Mouse (Mus musculus) megakaryocyte, embryonic 14.5 days (primary cell): ENCODE measurements around the gene Prox2. TPM values are rescaled to one million over a fixed set of nuclear protein-coding genes. Genes with fewer than 3 reads are reported as not detected.

ENCODE experiments used
- H3K27me3 ChIP-seq: replicated peaks from 2 replicates; pipeline ENCODE3; 2012; ENCODE audit warnings: inconsistent platforms
- H3K36me3 ChIP-seq: replicated peaks from 2 replicates; pipeline ENCODE3; 2012; ENCODE audit warnings: low read length, inconsistent platforms, mixed read lengths
- H3K4me1 ChIP-seq: 2 replicates; pipeline ENCODE4 v1.6.1; 2012; ENCODE audit warnings: inconsistent platforms
- H3K4me3 ChIP-seq: replicated peaks from 2 replicates; pipeline ENCODE3; 2012; ENCODE audit warnings: moderate library complexity, mild to moderate bottlenecking, inconsistent platforms
- H3K9me3 ChIP-seq: 2 replicates; pipeline ENCODE4 v1.6.1; 2012; ENCODE audit warnings: inconsistent platforms
- FLI1 ChIP-seq: IDR thresholded peaks from 2 replicates; pipeline ENCODE4 v1.6.1; 2012; ENCODE audit warnings: low read length, inconsistent platforms, mixed read lengths
- GATA1 ChIP-seq: IDR thresholded peaks from 3 replicates; pipeline ENCODE4 v1.6.1; 2012; ENCODE audit warnings: mixed read lengths, low read length, inconsistent platforms, borderline replicate concordance
- polyA plus RNA-seq: library from polyadenylated mRNA; stranded (reverse); fragments of >175 nt; gene quantifications from 2 replicates; pipeline ENCODE4 v1.2.3, GENCODE M21; 2012; ENCODE audit warnings: low replicate concordance; ENCODE audit not compliant: insufficient read depth

Gene Prox2
- polyA plus RNA-seq, 1 experiment: 2.2 TPM

GRCm38 (mm10) chr12:85134043-85134794 is 23.7 kb upstream of the Prox2 start:
- H3K4me3 ChIP-seq: no peak overlapping the region
- no peaks in the 10 kb centered on the region for H3K9me3 ChIP-seq
- H3K36me3 ChIP-seq: peaks cover 71% of the 10 kb centered on the region
- peaks cover 11% of the 10 kb centered on the region for H3K27me3 ChIP-seq
- no peak for TF ChIP-seq FLI1
- TF ChIP-seq GATA1: no peak
- peaks cover 23% of the 10 kb centered on the region for H3K4me1 ChIP-seq

DNA sequence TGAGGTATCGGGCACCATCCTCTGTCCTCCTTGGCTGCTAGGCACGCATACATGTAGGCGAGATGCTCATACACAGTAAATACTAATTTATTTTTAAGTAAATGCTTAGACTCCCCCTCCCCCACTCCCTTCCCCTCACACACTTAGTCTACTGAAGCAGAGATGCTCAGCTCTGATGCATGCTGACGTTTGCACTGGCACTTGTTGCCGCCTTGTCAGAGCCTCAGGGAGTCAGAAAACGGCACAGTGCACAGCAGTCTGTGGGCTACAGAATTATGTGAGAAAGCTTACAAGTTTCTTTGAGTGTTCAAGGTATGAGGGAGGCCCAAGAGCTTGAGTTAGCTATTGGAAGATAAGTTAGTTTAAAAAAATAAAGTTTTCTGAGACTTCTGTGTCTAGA is 20.8 kb upstream of the Prox2 start:
- H3K4me3 ChIP-seq: no peak overlapping the region
- H3K36me3 ChIP-seq: peaks cover 96% of the 10 kb centered on the region
- H3K27me3 ChIP-seq: no peaks in the 10 kb centered on the region
- peaks cover 38% of the 10 kb centered on the region for H3K4me1 ChIP-seq
- no peak for TF ChIP-seq FLI1
- TF ChIP-seq GATA1: no peak
- H3K9me3 ChIP-seq: no peaks in the 10 kb centered on the region

GRCm38 (mm10) chr12:85129426-85129978 is 18.9 kb upstream of the Prox2 start:
- H3K4me3 ChIP-seq: no peak overlapping the region
- H3K27me3 ChIP-seq: no peaks in the 10 kb centered on the region
- peaks cover 39% of the 10 kb centered on the region for H3K4me1 ChIP-seq
- H3K36me3 ChIP-seq: peaks cover 93% of the 10 kb centered on the region
- TF ChIP-seq FLI1 (no peak), GATA1 (no peak)
- H3K9me3 ChIP-seq: no peaks in the 10 kb centered on the region

GRCm38 (mm10) chr12:85126986-85127603 is 16.5 kb upstream of the Prox2 start:
- H3K36me3 ChIP-seq: peaks cover 93% of the 10 kb centered on the region
- TF ChIP-seq FLI1 (no peak), GATA1 (no peak)
- H3K27me3 ChIP-seq: no peaks in the 10 kb centered on the region
- H3K4me3 ChIP-seq: no peak overlapping the region
- peaks cover 32% of the 10 kb centered on the region for H3K4me1 ChIP-seq
- H3K9me3 ChIP-seq: no peaks in the 10 kb centered on the region

GRCm38 (mm10) chr12:85124751-85125150 is 14.2 kb upstream of the Prox2 start:
- peaks cover 94% of the 10 kb centered on the region for H3K36me3 ChIP-seq
- TF ChIP-seq FLI1 (no peak), GATA1 (no peak)
- H3K27me3 ChIP-seq: no peaks in the 10 kb centered on the region

GRCm38 (mm10) chr12:85123645-85124044 is 13.1 kb upstream of the Prox2 start:
- Histone ChIP-seq H3K4me1 (peaks cover 28% of the 10 kb centered on the region), H3K27me3 (no peaks in the 10 kb centered on the region), H3K36me3 (peaks cover 95% of the 10 kb centered on the region), H3K4me3 (no peak overlapping the region), H3K9me3 (no peaks in the 10 kb centered on the region)
- TF ChIP-seq GATA1 (no peak), FLI1 (no peak)

More at GRCm38 (mm10) chr12:85124751-85125150, 14.2 kb upstream of the Prox2 start:
- Histone ChIP-seq H3K9me3 (no peaks in the 10 kb centered on the region), H3K4me1 (peaks cover 28% of the 10 kb centered on the region), H3K4me3 (no peak overlapping the region)

DNA sequence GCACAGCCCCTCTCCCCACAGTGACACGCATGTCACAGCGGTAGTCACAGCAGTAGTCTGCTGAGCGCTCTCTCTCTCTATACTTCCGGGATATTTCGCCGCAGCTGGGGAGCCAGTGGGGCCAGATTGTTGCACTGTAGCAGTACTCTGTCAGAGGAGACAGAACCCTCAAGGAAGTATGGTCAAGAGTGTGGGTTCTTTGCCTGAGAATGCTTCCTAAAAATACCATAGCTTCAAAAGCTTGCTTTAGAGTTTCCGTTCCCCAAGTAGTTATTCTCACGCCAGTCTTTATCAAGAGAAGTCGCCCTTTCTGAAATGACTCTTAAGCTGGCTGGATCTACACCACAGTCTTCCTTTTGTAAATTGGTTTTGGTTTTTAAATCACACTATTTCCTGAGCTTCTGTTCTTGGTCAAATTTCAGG is 12.6 kb upstream of the Prox2 start:
- TF ChIP-seq FLI1 (no peak), GATA1 (no peak)
- H3K4me3 ChIP-seq: no peak overlapping the region
- no peaks in the 10 kb centered on the region for H3K27me3 ChIP-seq
- H3K36me3 ChIP-seq: peaks cover 95% of the 10 kb centered on the region
- H3K9me3 ChIP-seq: no peaks in the 10 kb centered on the region
- peaks cover 31% of the 10 kb centered on the region for H3K4me1 ChIP-seq

DNA sequence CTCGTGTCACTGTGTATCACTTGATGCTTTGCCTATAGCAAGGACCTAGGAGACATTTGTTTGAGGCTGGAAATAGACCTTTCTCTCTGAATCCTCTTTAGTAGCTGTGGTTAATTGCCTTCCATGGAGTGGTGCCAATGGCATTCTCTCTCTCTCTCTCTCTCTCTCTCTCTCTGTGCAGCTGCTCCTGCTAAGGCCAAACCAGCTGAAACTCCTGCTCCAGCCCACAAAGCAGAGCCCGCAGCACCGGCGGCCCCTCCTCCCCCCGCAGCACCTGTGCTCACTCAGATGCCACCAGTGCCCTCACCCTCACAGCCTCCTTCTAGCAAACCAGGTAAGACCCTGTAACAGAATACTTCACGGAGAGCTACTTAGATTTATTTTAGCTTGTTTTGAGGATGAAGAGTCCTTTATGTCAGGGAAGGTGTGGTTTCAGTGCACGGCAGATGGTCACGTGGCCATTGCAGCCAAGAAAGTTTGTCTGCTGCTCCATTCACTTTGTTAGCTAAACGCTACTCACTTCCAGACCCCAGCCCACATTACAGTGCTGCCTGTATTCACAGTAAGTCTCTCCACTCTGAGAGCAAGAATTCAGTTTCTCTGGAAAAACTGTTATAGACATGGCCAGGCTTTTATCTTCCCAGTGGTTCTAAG is 11.4 kb upstream of the Prox2 start:
- Histone ChIP-seq H3K27me3 (no peaks in the 10 kb centered on the region), H3K36me3 (peaks cover 95% of the 10 kb centered on the region), H3K9me3 (no peaks in the 10 kb centered on the region), H3K4me1 (peaks cover 35% of the 10 kb centered on the region), H3K4me3 (no peak overlapping the region)
- TF ChIP-seq FLI1: no peak
- TF ChIP-seq GATA1: no peak

DNA sequence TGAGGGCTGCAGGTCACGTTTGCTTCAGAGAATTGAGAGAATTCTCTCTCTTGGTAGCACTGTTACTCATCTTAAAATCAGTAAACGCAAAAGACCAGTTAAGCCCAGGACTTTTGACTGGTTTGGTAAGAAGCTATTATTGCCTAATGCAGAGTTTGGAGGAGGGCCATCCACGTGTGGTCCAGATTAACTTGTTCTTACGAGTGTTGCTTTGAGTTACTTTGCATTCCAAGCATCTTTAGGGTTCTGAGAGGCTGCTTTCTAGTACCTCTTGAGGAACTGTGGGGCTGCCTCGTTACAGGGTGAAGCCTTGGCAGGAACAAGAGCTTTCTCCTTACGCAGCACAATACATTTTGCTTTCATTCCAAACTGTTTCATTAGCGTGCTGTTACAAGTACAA is 5.1 kb upstream of the Prox2 start:
- H3K4me3 ChIP-seq: no peak overlapping the region
- no peaks in the 10 kb centered on the region for H3K27me3 ChIP-seq
- TF ChIP-seq GATA1 (no peak), FLI1 (no peak)
- peaks cover 62% of the 10 kb centered on the region for H3K4me1 ChIP-seq
- H3K36me3 ChIP-seq: peaks cover 69% of the 10 kb centered on the region
- H3K9me3 ChIP-seq: no peaks in the 10 kb centered on the region
